Mouse (Mus musculus) limb, embryonic 11.5 days (tissue): Measurements from ENCODE around the gene Rbfox2. TPM values are rescaled to one million over a fixed set of nuclear protein-coding genes. Genes with fewer than 3 reads are reported as not detected.
A peak's percentile ranks its signal among the peaks of the same experiment; 100 is the strongest.

Experiments used
- ATAC-seq: fragments of 200-750 bp; cut with Nextera tagmentation; 2 replicates; pipeline ENCODE4 v1.8.0; 2017; ENCODE audit warnings: low read depth; ENCODE audit not compliant: insufficient number of reproducible peaks, low FRiP score, low TSS enrichment
- DNase-seq: peaks from one replicate; pipeline ENCODE4 v3.0.0-alpha.2; 2015; ENCODE audit warnings: low spot score
- H3K27ac ChIP-seq: fragments of 300-500 bp; sonication (generic); replicated peaks from 2 replicates; pipeline ENCODE4 v1.5.1; 2014; ENCODE audit warnings: low read depth, mild to moderate bottlenecking, low read length
- H3K27me3 ChIP-seq: fragments of 300-500 bp; sonication (generic); 2 replicates; pipeline ENCODE4 v1.6.1; 2014; ENCODE audit warnings: mild to moderate bottlenecking, low read length, mixed read lengths; ENCODE audit not compliant: control insufficient read depth, insufficient read depth
- H3K36me3 ChIP-seq: fragments of 300-500 bp; sonication (generic); 2 replicates; pipeline ENCODE4 v1.6.1; 2014; ENCODE audit warnings: mild to moderate bottlenecking, low read length, moderate library complexity, mixed read lengths; ENCODE audit not compliant: control insufficient read depth, insufficient read depth
- H3K4me1 ChIP-seq: fragments of 300-500 bp; sonication (generic); 2 replicates; pipeline ENCODE4 v1.6.1; 2014; ENCODE audit warnings: low read length, mixed read lengths; ENCODE audit not compliant: control insufficient read depth, insufficient read depth
- H3K4me2 ChIP-seq: fragments of 300-500 bp; sonication (generic); 2 replicates; pipeline ENCODE4 v1.6.1; 2014; ENCODE audit warnings: low read depth, mild to moderate bottlenecking, moderate library complexity; ENCODE audit not compliant: severe bottlenecking
- H3K4me3 ChIP-seq: fragments of 300-500 bp; sonication (generic); 2 replicates; pipeline ENCODE4 v1.5.1; 2014; ENCODE audit warnings: low read depth, low read length
- H3K9ac ChIP-seq: fragments of 300-500 bp; sonication (generic); 2 replicates; pipeline ENCODE4 v1.6.1; 2014; ENCODE audit warnings: mild to moderate bottlenecking, low read length
- H3K9me3 ChIP-seq: fragments of 300-500 bp; sonication (generic); 2 replicates; pipeline ENCODE4 v1.6.1; 2016; ENCODE audit warnings: low read length; ENCODE audit not compliant: control insufficient read depth
- WGBS: fragments of 180-500 bp; shearing (Covaris S2); extraction: QIAGEN DNeasy Blood & Tissue Kit; methylation state at CpG from one replicate; pipeline ENCODE4 v1.1.7; 2014; 5-methylcytosine and 5-hydroxymethylcytosine counted together
- polyA plus RNA-seq: library from polyadenylated mRNA; unstranded; fragments of >200 nt; fragmentation: Nextera tagmentation; extraction: Ambion mirVana; gene quantifications from 2 replicates; pipeline ENCODE4 v1.2.1, GENCODE M21; 2014

Rbfox2 gene
- polyA plus RNA-seq, 1 experiment from 2014 or later: 71.5 TPM

GRCm38 (mm10) chr15:77296635-77297034 is 10.2 kb downstream of the Rbfox2 start:
- no peaks in the 10 kb centered on the region for H3K27me3 ChIP-seq
- WGBS: 74% methylated on average over 2 of the region's 2 CpGs
- ATAC-seq: no peak
- no peaks in the 10 kb centered on the region for H3K36me3 ChIP-seq
- no peak overlapping the region for H3K4me2 ChIP-seq
- no peak overlapping the region for H3K4me3 ChIP-seq
- no peak overlapping the region for H3K9ac ChIP-seq
- no peaks in the 10 kb centered on the region for H3K9me3 ChIP-seq
- DNase-seq: no peak
- peak overlapping the region; percentile 3; the same call in 1 of the 2 replicates for H3K27ac ChIP-seq
- peaks cover 54% of the 10 kb centered on the region for H3K4me1 ChIP-seq

GRCm38 (mm10) chr15:77293493-77293892 is 13.3 kb downstream of the Rbfox2 start:
- no peak for DNase-seq
- no peaks in the 10 kb centered on the region for H3K9me3 ChIP-seq
- ATAC-seq: no peak
- H3K4me2 ChIP-seq: no peak overlapping the region
- H3K36me3 ChIP-seq: no peaks in the 10 kb centered on the region
- H3K4me1 ChIP-seq: peaks cover 28% of the 10 kb centered on the region
- 94% methylated on average over 3 of the region's 3 CpGs for WGBS
- no peak overlapping the region for H3K9ac ChIP-seq
- no peak overlapping the region for H3K4me3 ChIP-seq
- H3K27me3 ChIP-seq: no peaks in the 10 kb centered on the region
- no peak overlapping the region for H3K27ac ChIP-seq

DNA sequence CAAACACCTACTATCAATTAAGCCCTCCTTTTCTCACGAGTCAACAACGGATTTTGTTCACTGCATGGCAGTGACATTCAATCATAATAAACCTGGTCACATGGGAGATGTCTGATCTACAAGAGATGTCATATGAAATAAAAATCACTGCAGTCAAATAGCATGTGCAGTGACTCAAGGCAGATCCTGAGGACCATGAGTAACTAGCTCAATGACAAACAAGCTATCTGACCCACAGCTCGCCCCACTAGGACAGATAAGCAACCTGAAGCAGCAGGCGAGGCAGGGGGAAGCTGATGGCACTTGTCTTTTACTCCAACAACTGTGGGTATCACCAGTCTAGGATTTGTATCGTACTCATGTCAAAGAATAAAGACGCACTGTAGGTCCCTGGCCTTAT is 14.4 kb downstream of the Rbfox2 start:
- H3K9me3 ChIP-seq: no peaks in the 10 kb centered on the region
- WGBS: 70% methylated on average over 6 of the region's 6 CpGs
- H3K4me2 ChIP-seq: no peak overlapping the region
- H3K4me1 ChIP-seq: peaks cover 23% of the 10 kb centered on the region
- no peak for ATAC-seq
- no peak overlapping the region for H3K4me3 ChIP-seq
- no peak overlapping the region for H3K9ac ChIP-seq
- H3K36me3 ChIP-seq: no peaks in the 10 kb centered on the region
- DNase-seq: no peak
- H3K27me3 ChIP-seq: no peaks in the 10 kb centered on the region
- H3K27ac ChIP-seq: no peak overlapping the region

- no peak overlapping the region for H3K4me2 ChIP-seq
- H3K36me3 ChIP-seq: no peaks in the 10 kb centered on the region
- no peaks in the 10 kb centered on the region for H3K9me3 ChIP-seq
- H3K27ac ChIP-seq: no peak overlapping the region
- no peak overlapping the region for H3K4me3 ChIP-seq
- no peak overlapping the region for H3K9ac ChIP-seq
- H3K4me1 ChIP-seq: peaks cover 17% of the 10 kb centered on the region
- no peaks in the 10 kb centered on the region for H3K27me3 ChIP-seq
- no peak for DNase-seq
- WGBS: 38% methylated on average over 7 of the region's 7 CpGs
- no peak for ATAC-seq
These were observed 15.3 kb downstream of the Rbfox2 start for GRCm38 (mm10) chr15:77291471-77291870.

DNA sequence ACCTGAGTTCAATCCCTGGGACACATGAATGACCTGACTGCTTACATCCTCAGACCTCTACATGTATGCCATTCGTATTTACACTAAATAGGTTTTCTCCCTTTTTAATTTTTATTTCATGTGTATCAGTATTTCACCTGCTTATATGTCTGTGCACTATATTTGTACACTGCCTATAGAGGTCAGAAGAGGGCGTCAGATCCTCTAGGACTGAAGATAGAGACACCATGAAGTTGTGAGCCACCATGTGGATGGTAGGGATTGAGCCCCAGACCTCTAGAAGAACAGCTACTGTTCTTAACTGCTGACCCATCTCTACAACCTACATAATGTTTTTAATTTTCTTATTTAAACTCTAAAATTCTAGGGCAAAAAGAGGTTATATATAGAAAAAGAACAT is 16.5 kb downstream of the Rbfox2 start:
- no peak for DNase-seq
- WGBS: 84% methylated on average over 2 of the region's 2 CpGs
- H3K36me3 ChIP-seq: no peaks in the 10 kb centered on the region
- no peak overlapping the region for H3K4me3 ChIP-seq
- H3K27me3 ChIP-seq: no peaks in the 10 kb centered on the region
- no peak for ATAC-seq
- H3K9me3 ChIP-seq: no peaks in the 10 kb centered on the region
- H3K4me1 ChIP-seq: peaks cover 19% of the 10 kb centered on the region
- H3K9ac ChIP-seq: no peak overlapping the region
- H3K27ac ChIP-seq: no peak overlapping the region
- no peak overlapping the region for H3K4me2 ChIP-seq

DNA sequence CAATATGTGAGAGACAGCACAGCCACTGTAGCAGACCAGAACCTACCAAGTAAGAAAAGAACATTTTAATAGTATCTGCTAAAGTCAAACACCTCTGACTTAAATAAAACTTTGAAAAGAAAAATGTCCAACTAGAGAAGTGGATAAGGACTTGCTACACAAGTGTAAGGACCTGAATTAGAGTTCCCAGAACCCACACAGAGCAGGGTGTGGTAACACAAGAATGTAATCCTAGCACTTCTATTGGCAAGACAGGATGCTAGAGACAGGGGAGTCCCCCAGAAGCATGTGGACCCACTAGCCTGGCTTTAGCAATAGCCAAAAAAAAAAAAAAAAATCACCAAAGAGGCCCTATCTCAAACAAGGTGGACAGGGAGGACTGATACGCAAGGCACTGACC is 26.7 kb downstream of the Rbfox2 start:
- no peaks in the 10 kb centered on the region for H3K27me3 ChIP-seq
- ATAC-seq (no peak), DNase-seq (no peak)
- H3K27ac ChIP-seq: no peak overlapping the region
- no peak overlapping the region for H3K4me2 ChIP-seq
- H3K9me3 ChIP-seq: no peaks in the 10 kb centered on the region
- 97% methylated on average over 1 of the region's 1 CpGs for WGBS
- H3K4me3 ChIP-seq: no peak overlapping the region
- no peaks in the 10 kb centered on the region for H3K36me3 ChIP-seq
- peaks cover 14% of the 10 kb centered on the region for H3K4me1 ChIP-seq
- no peak overlapping the region for H3K9ac ChIP-seq

DNA sequence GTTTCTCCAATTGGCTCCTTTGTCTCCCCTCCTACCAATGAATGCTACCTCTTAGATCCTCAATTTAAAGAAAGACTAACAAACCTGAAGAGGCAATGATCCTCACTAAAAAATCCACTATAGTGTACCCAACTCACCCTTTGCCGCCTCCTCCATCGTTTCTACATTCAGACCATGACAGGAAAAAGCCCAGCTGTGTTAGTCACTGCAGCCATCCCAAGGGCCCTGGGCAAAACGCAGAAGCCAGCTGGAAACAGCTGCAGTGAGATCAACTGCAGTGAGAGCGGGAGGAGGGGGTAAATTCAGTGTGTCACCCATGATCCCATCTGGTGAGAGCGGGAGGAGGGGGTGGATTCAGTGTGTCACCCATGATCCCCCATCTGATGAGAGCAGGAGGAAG is 28.0 kb downstream of the Rbfox2 start:
- DNase-seq (no peak), ATAC-seq (no peak)
- Histone ChIP-seq H3K27ac (no peak overlapping the region), H3K9me3 (no peaks in the 10 kb centered on the region), H3K36me3 (no peaks in the 10 kb centered on the region), H3K4me2 (no peak overlapping the region), H3K4me1 (peaks cover 20% of the 10 kb centered on the region), H3K4me3 (no peak overlapping the region), H3K27me3 (no peaks in the 10 kb centered on the region), H3K9ac (no peak overlapping the region)
- 61% methylated on average over 5 of the region's 5 CpGs for WGBS

DNA sequence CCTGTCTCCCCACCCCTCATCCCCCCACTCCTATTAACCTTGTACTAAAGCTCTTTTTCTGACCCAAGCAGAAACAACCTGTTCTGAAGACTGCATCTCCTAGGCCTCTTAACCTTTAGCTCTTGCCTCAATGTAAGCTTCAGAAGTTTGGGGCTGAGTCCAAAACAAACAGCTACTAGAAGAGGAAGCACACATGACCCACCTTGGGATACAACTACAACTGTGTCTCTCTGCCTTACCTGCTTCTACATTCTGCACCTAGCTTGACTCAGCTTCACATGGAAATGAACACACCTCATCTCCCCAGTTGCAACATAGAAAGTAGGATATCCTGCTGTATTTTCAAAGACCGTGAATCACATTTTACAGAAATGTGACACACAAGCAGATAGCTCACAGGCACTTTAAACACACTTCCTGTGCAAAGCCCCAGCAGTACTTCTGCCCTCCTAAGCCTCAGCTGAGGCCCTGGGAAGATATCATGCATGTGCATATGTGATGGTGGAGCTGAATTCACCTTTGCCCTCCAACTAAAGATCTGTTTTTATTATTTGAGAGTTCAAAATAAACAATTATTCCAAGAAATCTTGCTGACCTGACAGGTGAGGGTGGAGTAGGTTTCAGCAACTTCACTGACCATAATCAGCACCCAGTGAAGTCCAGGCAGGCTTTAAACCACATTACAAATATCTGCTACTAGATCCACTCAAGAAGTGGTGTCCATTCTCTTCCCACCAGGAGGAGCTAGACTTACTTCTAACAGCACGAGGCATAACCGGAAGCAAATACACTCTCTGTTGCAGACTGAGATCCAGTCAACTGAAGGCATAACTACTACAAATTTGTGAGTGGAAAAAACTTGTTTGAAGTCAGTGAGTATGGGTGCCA is 29.7 kb downstream of the Rbfox2 start:
- Histone ChIP-seq H3K9me3 (no peaks in the 10 kb centered on the region), H3K36me3 (no peaks in the 10 kb centered on the region), H3K4me3 (no peak overlapping the region), H3K9ac (no peak overlapping the region), H3K27me3 (no peaks in the 10 kb centered on the region), H3K4me2 (no peak overlapping the region), H3K27ac (no peak overlapping the region), H3K4me1 (peaks cover 21% of the 10 kb centered on the region)
- WGBS: 81% methylated on average over 3 of the region's 3 CpGs
- ATAC-seq (no peak), DNase-seq (no peak)

DNA sequence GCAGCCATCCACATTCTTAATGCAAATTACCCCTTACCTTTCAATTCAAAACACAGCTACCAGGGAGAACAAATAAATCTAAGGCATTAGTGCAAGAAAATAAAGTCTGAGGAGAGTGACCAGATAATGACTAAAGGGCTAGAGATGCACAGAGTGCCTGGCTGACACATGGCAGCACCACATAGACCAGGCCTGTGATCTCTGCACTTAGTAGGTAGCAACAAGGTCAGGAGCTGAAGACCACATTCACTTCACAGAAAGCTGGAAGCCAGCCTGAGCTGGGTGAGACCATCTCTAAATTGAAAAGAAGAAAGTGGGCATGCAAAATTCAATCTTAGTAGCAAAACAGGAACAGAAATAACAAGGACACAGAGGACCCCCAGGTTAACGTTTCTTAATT is 30.5 kb downstream of the Rbfox2 start:
- Histone ChIP-seq H3K27ac (no peak overlapping the region), H3K9me3 (no peaks in the 10 kb centered on the region)
- 90% methylated on average over 1 of the region's 1 CpGs for WGBS

More for the DNA sequence above, 30.5 kb downstream of the Rbfox2 start:
- H3K36me3 ChIP-seq: no peaks in the 10 kb centered on the region
- H3K4me2 ChIP-seq: no peak overlapping the region
- H3K9ac ChIP-seq: no peak overlapping the region
- no peaks in the 10 kb centered on the region for H3K27me3 ChIP-seq
- no peak for ATAC-seq
- peaks cover 21% of the 10 kb centered on the region for H3K4me1 ChIP-seq
- DNase-seq: no peak
- H3K4me3 ChIP-seq: no peak overlapping the region
